Mouse (Mus musculus): ENCODE results near the gene Sorbs1. TPM values are rescaled to one million over a fixed set of nuclear protein-coding genes. Genes with fewer than 3 reads are reported as not detected.

Sorbs1 gene
- polyA plus RNA-seq, 1 experiment from 2014 or later = 152 TPM

GRCm38 (mm10) chr19:40346908-40347307 is 166.7 kb downstream of the Sorbs1 start:
- 35% methylated on average over 3 of the region's 3 CpGs for WGBS
- ATAC-seq (replicated peaks; ENCODE audit: extremely low read depth, insufficient read depth, low FRiP score) = peak; percentile 66
- no peak overlapping the region for H3K9ac ChIP-seq (ENCODE audit: low read length)
- H3K4me2 ChIP-seq (ENCODE audit: low read depth, low read length) = no peak overlapping the region
- H3K4me3 ChIP-seq (ENCODE audit: low read length) = no peak overlapping the region
- H3K36me3 ChIP-seq (ENCODE audit: control insufficient read depth, insufficient read depth) = peaks cover 28% of the 10 kb centered on the region
- no peaks in the 10 kb centered on the region for H3K9me3 ChIP-seq (replicated peaks; ENCODE audit: control insufficient read depth, low read length)
- peaks cover 30% of the 10 kb centered on the region for H3K4me1 ChIP-seq (ENCODE audit: control insufficient read depth, insufficient read depth, low read length)
- H3K27ac ChIP-seq (ENCODE audit: low read length) = peak overlapping the region; percentile 92
- no peaks in the 10 kb centered on the region for H3K27me3 ChIP-seq (ENCODE audit: control insufficient read depth, insufficient read depth, low read length)

DNA sequence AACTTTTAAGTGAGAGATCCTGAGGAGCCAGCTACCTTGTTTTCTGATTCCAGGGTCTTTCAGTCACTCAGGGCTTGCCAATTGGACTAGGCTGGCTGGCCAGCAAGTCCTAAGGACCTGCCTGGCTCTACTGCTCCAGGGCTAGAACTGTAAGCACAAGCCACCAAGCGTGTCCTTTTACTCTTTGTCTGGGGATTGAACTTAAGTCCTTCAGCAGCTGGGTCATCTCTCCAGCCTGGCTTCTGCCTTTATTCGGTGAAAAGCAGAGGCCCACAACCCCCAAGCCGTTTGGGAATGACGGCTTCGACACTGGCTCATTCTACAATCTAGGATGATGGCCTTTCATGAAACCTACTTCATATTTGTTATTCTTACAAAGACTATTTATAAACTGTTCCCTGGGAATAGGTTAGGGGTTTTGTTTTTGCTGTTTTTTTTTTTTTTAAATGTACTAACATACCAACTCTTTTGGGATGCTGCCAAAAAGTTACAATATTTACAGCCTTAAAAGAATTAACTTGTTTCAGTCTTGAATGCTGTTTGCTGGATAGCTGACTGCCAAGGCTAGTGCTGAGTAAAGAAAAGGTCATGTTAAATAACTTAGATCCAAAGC is 167.2 kb downstream of the Sorbs1 start:
- Histone ChIP-seq H3K4me3 (ENCODE audit: low read length) (no peak overlapping the region), H3K9ac (ENCODE audit: low read length) (peak overlapping the region; percentile 51), H3K36me3 (ENCODE audit: control insufficient read depth, insufficient read depth) (peaks cover 23% of the 10 kb centered on the region), H3K4me2 (ENCODE audit: low read depth, low read length) (no peak overlapping the region), H3K27ac (ENCODE audit: low read length) (peak overlapping the region; percentile 92), H3K4me1 (ENCODE audit: control insufficient read depth, insufficient read depth, low read length) (peaks cover 30% of the 10 kb centered on the region), H3K27me3 (ENCODE audit: control insufficient read depth, insufficient read depth, low read length) (no peaks in the 10 kb centered on the region), H3K9me3 (replicated peaks; ENCODE audit: control insufficient read depth, low read length) (no peaks in the 10 kb centered on the region)
- no peak for ATAC-seq (replicated peaks; ENCODE audit: extremely low read depth, insufficient read depth, low FRiP score)
- 48% methylated on average over 5 of the region's 5 CpGs for WGBS

DNA sequence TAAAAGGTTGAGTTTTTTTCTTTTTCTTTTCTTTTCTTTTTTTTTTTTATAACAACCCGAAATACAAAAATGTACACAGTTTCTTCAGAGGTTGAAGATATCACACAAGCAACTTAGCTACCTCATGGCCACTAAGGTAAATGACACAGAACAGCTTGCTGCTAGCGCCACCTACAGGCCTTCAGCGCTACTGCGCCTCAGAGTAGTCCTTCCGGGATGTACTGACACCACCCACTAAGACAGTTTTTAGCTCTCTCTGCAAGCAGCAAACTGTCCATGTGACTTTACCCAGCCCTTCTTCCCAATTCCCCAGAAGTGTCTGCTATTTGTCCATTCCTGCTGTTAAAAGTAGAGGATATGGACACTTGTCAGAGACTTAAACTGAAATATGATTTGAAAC is 167.9 kb downstream of the Sorbs1 start:
- no peaks in the 10 kb centered on the region for H3K9me3 ChIP-seq (replicated peaks; ENCODE audit: control insufficient read depth, low read length)
- H3K9ac ChIP-seq (ENCODE audit: low read length) = peak overlapping the region; percentile 51; the same call in 1 of the 2 replicates
- no peak for ATAC-seq (replicated peaks; ENCODE audit: extremely low read depth, insufficient read depth, low FRiP score)
- H3K27ac ChIP-seq (ENCODE audit: low read length) = peak overlapping the region; percentile 92
- no peak overlapping the region for H3K4me2 ChIP-seq (ENCODE audit: low read depth, low read length)
- H3K36me3 ChIP-seq (ENCODE audit: control insufficient read depth, insufficient read depth) = peaks cover 17% of the 10 kb centered on the region
- no peaks in the 10 kb centered on the region for H3K27me3 ChIP-seq (ENCODE audit: control insufficient read depth, insufficient read depth, low read length)
- H3K4me1 ChIP-seq (ENCODE audit: control insufficient read depth, insufficient read depth, low read length) = peaks cover 30% of the 10 kb centered on the region
- H3K4me3 ChIP-seq (ENCODE audit: low read length) = no peak overlapping the region
- 20% methylated on average over 5 of the region's 5 CpGs for WGBS

DNA sequence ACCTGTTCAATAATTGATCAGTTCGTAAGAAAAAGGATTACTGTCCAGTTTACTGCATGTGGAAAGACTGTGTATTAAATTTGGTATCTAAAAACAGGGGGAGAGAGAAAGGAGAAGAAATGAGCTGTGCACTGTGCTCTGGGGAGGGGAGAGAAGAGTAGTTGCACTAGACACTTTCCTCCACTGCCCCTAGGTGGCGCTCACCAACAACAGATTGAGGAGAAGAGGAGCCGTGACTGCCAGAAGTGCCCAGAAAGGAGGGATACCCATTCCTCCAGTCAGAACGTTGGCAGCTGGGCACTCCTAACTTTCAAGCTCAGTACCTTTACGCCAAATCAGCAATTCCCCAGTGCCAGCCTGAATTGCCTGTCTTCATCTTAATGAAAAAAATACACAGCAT is 170.6 kb downstream of the Sorbs1 start:
- peak; percentile 30; the same call in 1 of the 2 replicates for ATAC-seq (replicated peaks; ENCODE audit: extremely low read depth, insufficient read depth, low FRiP score)
- Histone ChIP-seq H3K4me2 (ENCODE audit: low read depth, low read length) (no peak overlapping the region), H3K9ac (ENCODE audit: low read length) (no peak overlapping the region), H3K4me3 (ENCODE audit: low read length) (no peak overlapping the region), H3K36me3 (ENCODE audit: control insufficient read depth, insufficient read depth) (peaks cover 19% of the 10 kb centered on the region), H3K9me3 (replicated peaks; ENCODE audit: control insufficient read depth, low read length) (no peaks in the 10 kb centered on the region), H3K4me1 (ENCODE audit: control insufficient read depth, insufficient read depth, low read length) (peaks cover 31% of the 10 kb centered on the region), H3K27me3 (ENCODE audit: control insufficient read depth, insufficient read depth, low read length) (no peaks in the 10 kb centered on the region), H3K27ac (ENCODE audit: low read length) (no peak overlapping the region)
- WGBS = 14% methylated on average over 5 of the region's 5 CpGs

GRCm38 (mm10) chr19:40341141-40341540 is 172.4 kb downstream of the Sorbs1 start:
- H3K9me3 ChIP-seq (replicated peaks; ENCODE audit: control insufficient read depth, low read length) = no peaks in the 10 kb centered on the region
- no peak for ATAC-seq (replicated peaks; ENCODE audit: extremely low read depth, insufficient read depth, low FRiP score)
- H3K9ac ChIP-seq (ENCODE audit: low read length) = no peak overlapping the region
- peaks cover 16% of the 10 kb centered on the region for H3K4me1 ChIP-seq (ENCODE audit: control insufficient read depth, insufficient read depth, low read length)
- peaks cover 20% of the 10 kb centered on the region for H3K36me3 ChIP-seq (ENCODE audit: control insufficient read depth, insufficient read depth)
- H3K27ac ChIP-seq (ENCODE audit: low read length) = no peak overlapping the region
- H3K27me3 ChIP-seq (ENCODE audit: control insufficient read depth, insufficient read depth, low read length) = no peaks in the 10 kb centered on the region
- 38% methylated on average over 6 of the region's 6 CpGs for WGBS
- no peak overlapping the region for H3K4me3 ChIP-seq (ENCODE audit: low read length)
- no peak overlapping the region for H3K4me2 ChIP-seq (ENCODE audit: low read depth, low read length)

- no peaks in the 10 kb centered on the region for H3K27me3 ChIP-seq (ENCODE audit: control insufficient read depth, insufficient read depth, low read length)
- no peak overlapping the region for H3K4me3 ChIP-seq (ENCODE audit: low read length)
- H3K4me1 ChIP-seq (ENCODE audit: control insufficient read depth, insufficient read depth, low read length) = peaks cover 27% of the 10 kb centered on the region
- H3K9me3 ChIP-seq (replicated peaks; ENCODE audit: control insufficient read depth, low read length) = no peaks in the 10 kb centered on the region
- H3K4me2 ChIP-seq (ENCODE audit: low read depth, low read length) = no peak overlapping the region
- H3K36me3 ChIP-seq (ENCODE audit: control insufficient read depth, insufficient read depth) = peaks cover 15% of the 10 kb centered on the region
- no peak overlapping the region for H3K9ac ChIP-seq (ENCODE audit: low read length)
- 63% methylated on average over 4 of the region's 4 CpGs for WGBS
- no peak for ATAC-seq (replicated peaks; ENCODE audit: extremely low read depth, insufficient read depth, low FRiP score)
- no peak overlapping the region for H3K27ac ChIP-seq (ENCODE audit: low read length)
These were observed 176.9 kb downstream of the Sorbs1 start for GRCm38 (mm10) chr19:40336694-40337093.

DNA sequence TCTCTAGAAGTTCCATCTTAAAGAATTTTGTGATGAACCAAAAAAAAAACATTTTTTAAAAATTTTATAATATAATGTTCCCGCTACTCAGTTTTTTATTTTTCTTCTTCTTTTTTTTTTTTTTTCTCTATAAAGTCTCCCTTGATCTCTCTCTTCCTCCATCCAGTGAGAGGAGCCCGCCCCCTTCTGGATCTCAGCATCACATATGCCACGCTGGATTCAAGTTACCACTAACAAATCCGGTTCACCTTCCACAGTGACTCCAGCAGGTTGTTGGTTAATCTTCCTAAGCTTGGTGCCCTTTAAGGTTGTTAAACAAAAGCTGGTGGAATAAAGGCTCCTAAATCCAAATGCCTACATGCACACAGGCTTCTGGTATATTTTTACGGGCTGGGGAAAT is 179.7 kb downstream of the Sorbs1 start:
- H3K27ac ChIP-seq (ENCODE audit: low read length) = no peak overlapping the region
- no peaks in the 10 kb centered on the region for H3K9me3 ChIP-seq (replicated peaks; ENCODE audit: control insufficient read depth, low read length)
- WGBS = 54% methylated on average over 5 of the region's 5 CpGs
- H3K9ac ChIP-seq (ENCODE audit: low read length) = no peak overlapping the region
- ATAC-seq (replicated peaks; ENCODE audit: extremely low read depth, insufficient read depth, low FRiP score) = no peak
- H3K4me3 ChIP-seq (ENCODE audit: low read length) = no peak overlapping the region
- H3K4me2 ChIP-seq (ENCODE audit: low read depth, low read length) = no peak overlapping the region
- H3K4me1 ChIP-seq (ENCODE audit: control insufficient read depth, insufficient read depth, low read length) = peaks cover 19% of the 10 kb centered on the region; the same call in 1 of the 2 replicates
- peaks cover 15% of the 10 kb centered on the region for H3K36me3 ChIP-seq (ENCODE audit: control insufficient read depth, insufficient read depth)
- no peaks in the 10 kb centered on the region for H3K27me3 ChIP-seq (ENCODE audit: control insufficient read depth, insufficient read depth, low read length)

- 89% methylated on average over 4 of the region's 4 CpGs for WGBS
- H3K4me1 ChIP-seq (ENCODE audit: control insufficient read depth, insufficient read depth, low read length) = peaks cover 18% of the 10 kb centered on the region; the same call in 1 of the 2 replicates
- no peak overlapping the region for H3K4me2 ChIP-seq (ENCODE audit: low read depth, low read length)
- no peak overlapping the region for H3K4me3 ChIP-seq (ENCODE audit: low read length)
- no peak overlapping the region; the same call in 1 of the 2 replicates for H3K27ac ChIP-seq (ENCODE audit: low read length)
- H3K27me3 ChIP-seq (ENCODE audit: control insufficient read depth, insufficient read depth, low read length) = no peaks in the 10 kb centered on the region
- peaks cover 10% of the 10 kb centered on the region for H3K36me3 ChIP-seq (ENCODE audit: control insufficient read depth, insufficient read depth)
- ATAC-seq (replicated peaks; ENCODE audit: extremely low read depth, insufficient read depth, low FRiP score) = no peak
- H3K9me3 ChIP-seq (replicated peaks; ENCODE audit: control insufficient read depth, low read length) = no peaks in the 10 kb centered on the region
- no peak overlapping the region for H3K9ac ChIP-seq (ENCODE audit: low read length)
These were observed 180.5 kb downstream of the Sorbs1 start for GRCm38 (mm10) chr19:40333081-40333480.

GRCm38 (mm10) chr19:40332303-40332702 is 181.3 kb downstream of the Sorbs1 start:
- Histone ChIP-seq H3K4me3 (ENCODE audit: low read length) (no peak overlapping the region), H3K27me3 (ENCODE audit: control insufficient read depth, insufficient read depth, low read length) (no peaks in the 10 kb centered on the region), H3K9me3 (replicated peaks; ENCODE audit: control insufficient read depth, low read length) (no peaks in the 10 kb centered on the region), H3K4me1 (ENCODE audit: control insufficient read depth, insufficient read depth, low read length) (peaks cover 18% of the 10 kb centered on the region; the same call in 1 of the 2 replicates), H3K9ac (ENCODE audit: low read length) (no peak overlapping the region), H3K27ac (ENCODE audit: low read length) (peak overlapping the region; percentile 61), H3K36me3 (ENCODE audit: control insufficient read depth, insufficient read depth) (peaks cover 13% of the 10 kb centered on the region), H3K4me2 (ENCODE audit: low read depth, low read length) (no peak overlapping the region)
- 67% methylated on average over 6 of the region's 6 CpGs for WGBS
- ATAC-seq (replicated peaks; ENCODE audit: extremely low read depth, insufficient read depth, low FRiP score) = no peak
